Mouse (Mus musculus): ENCODE measurements around the gene Hist1h2bl.
"Not testable (repeated sequence)": the region's sequence is repeated elsewhere in the genome, so short reads cannot be mapped to it uniquely, and the experiment has no call there.

Gene Hist1h2bl

GRCm38 (mm10) chr13:21715864-21716539 is at the start of gene Hist1h2bl, which contains the start of gene Hist1h2ai:
TSS of gene Hist1h2bl (minus strand) at chr13:21716143.
TSS of gene Hist1h2ai (plus strand) at chr13:21716422.
- DNase-seq (ENCODE audit: low read depth, low spot score): peak; percentile 80

- DNase-seq (ENCODE audit: low read depth, low spot score): no peak
These were observed 39.8 kb upstream of the Hist1h2bl start for GRCm38 (mm10) chr13:21755707-21756106.

- DNase-seq (ENCODE audit: low read depth, low spot score): not testable (repeated sequence)
These were observed 38.5 kb upstream of the Hist1h2bl start for GRCm38 (mm10) chr13:21754294-21755001.

GRCm38 (mm10) chr13:21753524-21754285 is 37.8 kb upstream of the Hist1h2bl start, which contains the start of the genes Hist1h2ak and Hist1h2bn:
TSS of gene Hist1h2ak (minus strand) at chr13:21753827.
TSS of gene Hist1h2bn (plus strand) at chr13:21754123.
- not testable (repeated sequence) for DNase-seq (ENCODE audit: low read depth, low spot score)

- no peak for DNase-seq (ENCODE audit: low read depth, low spot score)
These were observed 37.1 kb upstream of the Hist1h2bl start for GRCm38 (mm10) chr13:21753051-21753523.

GRCm38 (mm10) chr13:21752356-21752755 is 36.4 kb upstream of the Hist1h2bl start:
- DNase-seq (ENCODE audit: low read depth, low spot score): no peak

- DNase-seq (ENCODE audit: low read depth, low spot score): no peak
These were observed 35.9 kb upstream of the Hist1h2bl start for GRCm38 (mm10) chr13:21751827-21752226.

- DNase-seq (ENCODE audit: low read depth, low spot score): no peak
These were observed 35.5 kb upstream of the Hist1h2bl start for GRCm38 (mm10) chr13:21751417-21751816.

GRCm38 (mm10) chr13:21750159-21751017 is 34.4 kb upstream of the Hist1h2bl start, which contains the start of gene Hist1h4k:
TSS of gene Hist1h4k (minus strand) at chr13:21750505.
- DNase-seq (ENCODE audit: low read depth, low spot score): not testable (repeated sequence)

GRCm38 (mm10) chr13:21749387-21750158 is 33.6 kb upstream of the Hist1h2bl start:
- no peak for DNase-seq (ENCODE audit: low read depth, low spot score)

- no peak for DNase-seq (ENCODE audit: low read depth, low spot score)
These were observed 29.1 kb upstream of the Hist1h2bl start for GRCm38 (mm10) chr13:21745006-21745405.

GRCm38 (mm10) chr13:21734906-21735767 is 19.2 kb upstream of the Hist1h2bl start, which contains the start of gene Hist1h4j:
TSS of gene Hist1h4j (plus strand) at chr13:21735064.
- DNase-seq (ENCODE audit: low read depth, low spot score): not testable (repeated sequence)

GRCm38 (mm10) chr13:21734010-21734905 is 18.3 kb upstream of the Hist1h2bl start:
- DNase-seq (ENCODE audit: low read depth, low spot score): no peak

- DNase-seq (ENCODE audit: low read depth, low spot score): no peak
These were observed 17.5 kb upstream of the Hist1h2bl start for GRCm38 (mm10) chr13:21733466-21733865.

- no peak for DNase-seq (ENCODE audit: low read depth, low spot score)
These were observed 13.6 kb upstream of the Hist1h2bl start for GRCm38 (mm10) chr13:21729544-21729943.

GRCm38 (mm10) chr13:21727948-21728572 is 12.1 kb upstream of the Hist1h2bl start:
- no peak for DNase-seq (ENCODE audit: low read depth, low spot score)
